Mouse (Mus musculus) liver, postnatal 0 days (tissue): ENCODE data around the gene Surf2.

ENCODE experiments used
- CTCF ChIP-seq: sonication (generic); IDR thresholded peaks from 2 replicates; pipeline ENCODE4 v1.5.1; 2016; ENCODE audit warnings: antibody characterized with exemption, low read depth
- EP300 ChIP-seq: IDR thresholded peaks from 2 replicates; pipeline ENCODE4 v1.6.1; 2016; ENCODE audit warnings: antibody characterized with exemption, low read depth, mild to moderate bottlenecking

DNA sequence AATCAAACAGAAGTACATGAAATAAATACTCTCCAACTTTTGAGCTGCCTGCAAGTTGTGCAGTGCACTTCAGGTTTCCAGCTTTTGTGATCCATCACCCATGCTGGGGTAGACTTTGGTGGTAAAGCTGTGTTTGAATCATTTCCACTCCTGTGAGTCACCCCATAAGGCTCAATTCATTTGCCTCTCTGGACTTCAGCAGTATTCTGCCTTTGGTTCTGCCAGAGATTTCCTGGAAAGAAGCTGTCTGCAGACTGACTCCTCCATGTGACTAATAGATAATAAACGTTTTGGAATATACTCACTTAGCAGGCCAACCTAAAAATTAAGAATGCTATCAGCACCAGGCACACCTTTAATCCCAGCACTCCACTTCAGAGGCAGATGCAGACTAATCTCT, 15.4 kb upstream of the Surf2 start:
- TF ChIP-seq CTCF (no peak), EP300 (no peak)
